Mouse (Mus musculus) ES-Bruce4 (cell line): ENCODE results near the gene 9930111J21Rik1.
"Not testable (repeated sequence)": the region's sequence is repeated elsewhere in the genome, so short reads cannot be mapped to it uniquely, and the experiment has no call there.

Source experiments
- CTCF ChIP-seq: IDR thresholded peaks from one replicate; pipeline ENCODE4 v1.8.1; 2011; ENCODE audit warnings: low read depth, low read length
- EP300 ChIP-seq: IDR thresholded peaks from 2 replicates; pipeline ENCODE4 v1.6.1; 2011; ENCODE audit warnings: low read depth, low read length; ENCODE audit not compliant: insufficient read depth

GRCm38 (mm10) chr11:48974686-48975085 is 4.5 kb downstream of the 9930111J21Rik1 start:
- TF ChIP-seq EP300, CTCF: not testable (repeated sequence)
